Mouse (Mus musculus) cortical plate, adult 2 months (tissue): ENCODE measurements around the gene Hoxb7.

ENCODE experiments used
- CTCF ChIP-seq: fragments of 200-500 bp; IDR thresholded peaks from 2 replicates; pipeline ENCODE4 v1.5.1; 2011; ENCODE audit warnings: mild to moderate bottlenecking, control low read depth, low read length; ENCODE audit not compliant: insufficient read depth; ENCODE audit errors: extremely low read depth
- POLR2A ChIP-seq: fragments of 200-500 bp; IDR thresholded peaks from 2 replicates; pipeline ENCODE4 v1.6.1; 2011; ENCODE audit warnings: mild to moderate bottlenecking, low read length, control low read depth; ENCODE audit not compliant: insufficient read depth; ENCODE audit errors: extremely low read depth

DNA sequence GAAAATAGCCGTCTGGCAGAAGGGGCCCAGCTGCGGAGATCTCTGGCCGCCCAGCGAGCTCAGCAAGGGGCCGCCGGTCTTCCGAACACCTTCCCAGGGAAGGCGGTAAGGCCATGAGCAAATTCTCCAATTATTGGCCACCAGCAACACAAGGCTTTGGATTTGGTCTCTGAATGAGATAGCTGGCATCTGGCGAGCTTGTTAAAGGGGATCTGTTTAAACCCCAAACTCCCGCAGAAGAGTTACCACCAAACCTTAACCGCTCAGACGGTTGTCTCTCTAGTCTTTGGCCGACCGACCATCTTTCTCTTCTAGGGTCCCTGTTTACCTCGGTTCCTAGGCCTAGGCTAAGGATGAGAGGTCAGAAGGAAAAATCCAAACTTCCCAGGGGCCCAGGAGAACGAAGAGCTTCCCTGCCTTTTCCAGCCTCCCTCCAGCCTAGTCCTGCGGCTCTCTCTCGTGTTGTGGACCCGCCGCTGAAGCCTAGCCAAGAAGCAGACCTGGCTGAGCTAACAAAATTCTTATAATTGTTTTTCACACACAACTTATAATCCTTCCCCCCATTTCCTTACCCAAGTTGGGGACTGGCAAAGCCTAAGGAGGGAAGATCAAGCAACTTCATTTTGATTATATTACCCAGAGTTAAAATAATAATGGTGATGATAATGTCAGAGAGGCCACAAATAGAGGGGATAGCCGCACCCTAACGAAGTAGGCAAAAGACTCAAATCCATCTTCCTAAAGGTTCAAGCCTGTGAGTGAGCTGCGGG is 16.1 kb downstream of the Hoxb7 start:
- no peak for TF ChIP-seq POLR2A
- TF ChIP-seq CTCF = no peak
